Mouse (Mus musculus): ENCODE results near the gene Arhgef1. TPM values are rescaled to one million over a fixed set of nuclear protein-coding genes. Genes with fewer than 3 reads are reported as not detected.

Gene Arhgef1
- total RNA-seq (2023; ENCODE audit: inconsistent age), result 1,222 to 1,291 TPM (median 1,265 TPM) in 4 replicates

GRCm38 (mm10) chr7:24902630-24903443, at the start of gene Arhgef1:
Gene Arhgef1, plus strand, starts transcription at chr7:24902912.

DNA sequence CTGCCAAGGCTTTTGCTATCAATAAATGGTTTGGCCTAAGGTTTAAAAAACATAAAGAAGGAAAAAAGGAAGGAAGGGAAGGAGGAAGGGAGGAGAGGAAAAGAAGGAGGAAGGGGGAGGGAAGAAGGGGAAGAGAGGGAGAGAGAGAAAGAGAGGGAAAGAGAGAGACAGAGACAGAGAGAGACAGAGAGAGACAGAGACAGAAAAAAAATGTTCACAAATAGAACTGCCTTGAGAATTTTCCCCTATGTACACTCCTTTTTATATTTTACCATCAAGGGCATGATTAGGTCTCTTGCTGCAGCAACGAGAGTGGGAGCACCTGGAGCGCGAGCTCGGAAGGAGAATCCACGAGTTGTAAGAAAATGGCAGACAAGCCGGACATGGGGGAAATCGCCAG, 40.8 kb upstream of the Arhgef1 start, which contains the start of gene Gm9844:
Gm9844 (plus strand) TSS at position 301 of the 400 bp plus-strand sequence.

GRCm38 (mm10) chr7:24869532-24870165, 33.1 kb upstream of the Arhgef1 start, which contains the start of the genes Lypd4 and Dmrtc2:
Gene Lypd4, minus strand, starts transcription at chr7:24869941.
Gene Dmrtc2, plus strand, starts transcription at chr7:24870057.

GRCm38 (mm10) chr7:24883896-24884692, 18.6 kb upstream of the Arhgef1 start, which contains the start of gene Rps19:
Gene Rps19, plus strand, starts transcription at chr7:24884371.

GRCm38 (mm10) chr7:24897224-24897623, 5.5 kb upstream of the Arhgef1 start, which contains the start of gene Cd79a:
Gene Cd79a, plus strand, starts transcription at chr7:24897381.

DNA sequence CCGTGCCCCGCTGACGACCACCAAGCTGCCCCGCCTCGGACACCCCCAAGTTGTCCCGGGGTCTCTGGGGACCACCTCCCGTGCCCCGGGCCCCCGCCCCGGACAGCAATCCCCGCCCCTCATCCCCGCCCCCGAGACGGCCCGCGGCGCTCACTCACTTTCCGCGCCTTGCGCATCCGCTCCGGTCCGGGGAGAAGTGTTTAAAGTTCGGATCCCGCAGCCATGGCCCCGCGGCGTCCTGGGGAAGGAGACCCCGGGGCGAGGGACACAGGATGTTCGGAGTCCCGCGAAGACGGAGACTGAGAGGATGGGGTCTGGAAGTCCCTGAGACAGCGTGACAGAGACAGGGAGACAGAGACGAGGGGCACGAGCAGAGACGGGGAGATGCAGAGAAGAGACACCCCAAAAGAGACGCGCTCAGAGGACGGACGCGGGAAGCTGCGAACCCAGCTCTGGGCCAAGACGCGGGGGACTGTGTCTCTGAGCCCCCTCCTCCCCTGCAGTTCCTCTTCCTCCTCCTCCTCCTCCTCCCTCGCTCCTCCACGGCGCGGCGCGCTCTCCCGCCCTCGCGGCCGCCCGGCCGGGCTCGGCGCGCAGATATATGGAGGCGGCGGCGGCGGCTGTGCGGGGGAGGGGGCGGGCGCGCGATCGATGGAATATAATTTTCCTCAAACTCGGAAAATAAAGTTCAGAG, 41.7 kb downstream of the Arhgef1 start, which contains the start of gene Gm4881:
Gm4881 (minus strand) TSS at position 238 of the 694 bp plus-strand sequence.

DNA sequence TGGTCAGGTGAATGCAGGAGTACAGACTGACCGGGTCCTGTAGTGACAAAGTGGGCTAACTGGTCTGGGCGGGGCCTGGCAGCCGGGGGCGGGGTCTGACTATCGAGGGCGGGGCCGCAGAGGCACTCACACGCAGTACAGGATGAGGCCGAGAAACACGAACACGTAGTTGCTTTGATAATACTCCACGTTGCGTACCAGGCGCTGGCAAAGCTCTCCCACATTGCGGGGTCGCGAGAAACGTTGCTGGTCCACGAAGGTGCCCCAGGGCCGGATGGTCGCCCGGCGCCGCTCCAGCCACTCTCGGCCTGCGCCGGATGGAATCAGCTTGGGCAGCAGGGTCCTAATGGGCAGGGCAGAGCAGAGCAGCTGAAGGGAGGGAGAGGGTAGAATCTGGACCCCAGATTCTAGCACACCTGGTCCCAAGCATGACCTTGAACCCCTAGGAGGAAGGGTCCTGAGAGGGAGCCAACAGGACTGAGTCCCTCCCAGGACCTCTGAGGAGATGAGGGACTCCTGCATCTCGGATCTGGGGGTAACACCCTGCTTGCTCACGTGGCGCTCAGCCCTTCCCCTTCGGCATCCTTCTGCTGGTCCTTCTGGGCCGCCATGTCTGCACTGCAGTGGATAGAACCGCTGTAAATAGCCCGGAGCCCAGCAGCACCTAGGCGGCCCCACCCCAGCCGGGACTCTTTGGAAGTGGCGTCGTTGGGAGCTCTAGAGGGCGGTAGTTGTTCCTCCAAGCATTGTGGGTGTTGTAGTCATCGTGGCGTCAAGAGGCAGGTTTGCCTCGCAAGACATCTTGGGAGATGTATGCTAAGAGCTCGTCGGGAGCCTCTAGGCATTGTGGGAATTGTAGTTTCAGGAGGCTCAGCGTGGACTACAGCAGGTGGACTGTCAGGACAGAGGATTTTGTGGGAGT, 69.5 kb downstream of the Arhgef1 start, which contains the start of gene Rabac1:
Rabac1 (minus strand) TSS at position 783 of the 922 bp plus-strand sequence.

Other genes starting within 250 kb of the Arhgef1 start
- gene Tex101, start 226.2 kb upstream of the Arhgef1 start, total RNA-seq (2023; ENCODE audit: inconsistent age), result not detected in 4 replicates
- not detected in 4 replicates for gene BC049730, start 193.7 kb upstream of the Arhgef1 start, total RNA-seq (2023; ENCODE audit: inconsistent age)
- gene Gm4763, start 176.0 kb upstream of the Arhgef1 start, total RNA-seq (2023; ENCODE audit: inconsistent age), result not detected in 4 replicates
- gene Cd177, start 142.6 kb upstream of the Arhgef1 start, total RNA-seq (2023; ENCODE audit: inconsistent age), result 0.29 to 0.32 TPM in 2 of 4 replicates, not detected in the others
- not detected in 4 replicates for gene Ceacam10, start 125.7 kb upstream of the Arhgef1 start, total RNA-seq (2023; ENCODE audit: inconsistent age)
- 1.7 to 3.0 TPM in 2 of 4 replicates, not detected in the others for gene Gm9844, start 40.7 kb upstream of the Arhgef1 start, total RNA-seq (2023; ENCODE audit: inconsistent age)
- not detected in 4 replicates for gene Lypd4, start 33.0 kb upstream of the Arhgef1 start, total RNA-seq (2023; ENCODE audit: inconsistent age)
- gene Dmrtc2, start 32.9 kb upstream of the Arhgef1 start, total RNA-seq (2023; ENCODE audit: inconsistent age), result not detected in 4 replicates
- 2,682 to 2,740 TPM (median 2,716 TPM) in 4 replicates for gene Rps19, start 18.5 kb upstream of the Arhgef1 start, total RNA-seq (2023; ENCODE audit: inconsistent age)
- 1,752 to 1,862 TPM (median 1,794 TPM) in 4 replicates for gene Cd79a, start 5.5 kb upstream of the Arhgef1 start, total RNA-seq (2023; ENCODE audit: inconsistent age)
- not detected in 4 replicates for gene Gm4881, start 41.6 kb downstream of the Arhgef1 start, total RNA-seq (2023; ENCODE audit: inconsistent age)
- 155 to 184 TPM (median 178 TPM) in 4 replicates for gene Rabac1, start 69.8 kb downstream of the Arhgef1 start, total RNA-seq (2023; ENCODE audit: inconsistent age)
- 0.13 to 0.51 TPM in 2 of 4 replicates, not detected in the others for gene Atp1a3, start 103.0 kb downstream of the Arhgef1 start, total RNA-seq (2023; ENCODE audit: inconsistent age)
- 1.9 to 3.4 TPM (median 3.1 TPM) in 4 replicates for gene Grik5, start 169.4 kb downstream of the Arhgef1 start, total RNA-seq (2023; ENCODE audit: inconsistent age)
- 13.0 to 18.2 TPM (median 14.8 TPM) in 4 replicates for gene Zfp574, start 169.7 kb downstream of the Arhgef1 start, total RNA-seq (2023; ENCODE audit: inconsistent age)